Mouse (Mus musculus) neural tube, embryonic 10.5 days (tissue): ENCODE measurements around the gene Angel1.

Source experiments
- DNase-seq: peaks from one replicate; pipeline ENCODE4 v3.0.0-alpha.2; 2017; ENCODE audit warnings: low spot score; ENCODE audit errors: extremely low spot score

Angel1 gene

DNA sequence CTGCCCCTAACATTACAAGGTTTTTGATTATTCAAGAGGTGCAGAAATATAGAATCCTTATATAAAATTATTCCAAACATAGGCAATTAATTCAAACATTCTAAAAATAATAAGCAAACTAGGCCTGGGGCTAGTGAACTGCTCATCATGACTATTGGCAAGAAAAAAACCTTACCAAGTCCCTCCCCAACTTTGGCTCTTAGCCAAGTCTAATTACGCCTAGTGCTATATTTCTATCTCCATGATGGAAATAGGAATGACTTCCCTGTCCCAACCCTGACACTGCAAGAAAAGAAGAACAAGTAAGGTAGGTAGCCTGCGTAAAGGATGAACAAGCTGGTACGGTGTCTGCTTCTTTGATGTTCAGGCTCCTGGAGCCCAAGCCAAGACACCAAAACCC is 23.6 kb downstream of the Angel1 start:
- no peak for DNase-seq

GRCm38 (mm10) chr12:86701491-86701890 is 24.8 kb downstream of the Angel1 start:
- DNase-seq: no peak

DNA sequence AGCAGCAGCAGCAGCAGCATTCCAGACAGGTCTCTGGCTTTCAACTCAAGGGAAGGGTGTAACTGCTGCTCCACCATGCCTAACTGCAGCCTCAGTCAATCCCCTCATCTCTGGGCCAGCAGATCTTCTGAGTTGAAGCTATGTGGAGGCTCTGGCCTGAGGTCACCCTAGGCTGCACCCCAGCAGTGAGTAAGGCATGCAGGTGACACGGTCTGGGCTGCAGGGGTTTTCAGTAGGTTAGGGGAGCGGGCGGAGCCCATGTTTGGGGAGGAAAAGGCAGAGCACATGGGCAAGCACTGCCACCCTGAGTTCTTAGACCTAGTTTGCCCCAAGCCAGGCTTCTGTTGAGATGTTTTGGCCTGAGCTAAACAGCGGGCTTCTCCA is 25.3 kb downstream of the Angel1 start:
- no peak for DNase-seq

- no peak for DNase-seq
Measured at GRCm38 (mm10) chr12:86699965-86700926, 26.0 kb downstream of the Angel1 start.

- no peak for DNase-seq
Measured at GRCm38 (mm10) chr12:86698537-86698936, 27.7 kb downstream of the Angel1 start.

- no peak for DNase-seq
Measured at GRCm38 (mm10) chr12:86697996-86698395, 28.3 kb downstream of the Angel1 start.

- no peak for DNase-seq
Measured at GRCm38 (mm10) chr12:86694441-86694840, 31.8 kb downstream of the Angel1 start.

GRCm38 (mm10) chr12:86693389-86693788 is 32.9 kb downstream of the Angel1 start:
- no peak for DNase-seq

DNA sequence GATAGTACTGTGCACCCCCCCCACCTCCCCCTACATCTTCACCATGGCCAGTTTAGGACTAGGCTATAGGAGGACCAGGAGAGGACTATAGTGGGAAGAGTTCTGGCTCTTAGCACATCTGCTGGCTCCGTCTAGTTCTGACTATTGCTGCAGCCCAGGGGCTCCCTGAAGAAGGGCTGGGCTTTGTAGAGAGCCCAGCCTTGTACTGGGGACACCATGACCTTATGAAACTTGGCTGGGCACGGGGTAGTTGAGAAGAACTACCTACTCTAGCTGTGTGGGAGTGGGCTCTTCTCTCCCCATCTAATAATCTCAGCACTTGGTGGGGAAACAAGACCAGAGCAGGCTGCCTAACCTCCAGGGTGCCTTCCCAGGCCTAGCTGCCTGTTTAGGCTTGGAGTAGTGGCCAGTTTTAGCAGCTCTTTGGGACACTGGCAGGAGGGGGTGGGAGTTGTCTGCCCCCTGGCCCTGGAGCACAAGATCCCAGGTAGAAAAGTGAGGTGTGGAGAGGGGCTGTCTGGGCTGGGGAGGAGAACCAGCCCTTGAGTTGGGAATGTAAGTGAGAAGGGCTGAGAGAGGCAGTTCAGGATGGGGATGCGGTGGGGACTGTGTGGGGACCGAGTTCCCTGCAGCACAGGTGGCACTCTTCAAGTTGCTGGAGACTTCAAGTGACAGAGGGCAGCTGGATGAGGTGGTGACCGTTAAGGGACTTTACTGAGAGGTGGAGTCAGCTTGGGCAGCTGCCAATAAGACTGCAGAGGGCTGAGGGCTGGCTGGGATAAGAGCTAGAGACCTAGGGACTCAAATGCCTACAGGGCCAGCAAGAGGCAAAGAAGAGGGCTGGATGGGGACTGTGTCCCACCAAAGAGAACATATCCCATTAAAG is 33.5 kb downstream of the Angel1 start:
- no peak for DNase-seq

DNA sequence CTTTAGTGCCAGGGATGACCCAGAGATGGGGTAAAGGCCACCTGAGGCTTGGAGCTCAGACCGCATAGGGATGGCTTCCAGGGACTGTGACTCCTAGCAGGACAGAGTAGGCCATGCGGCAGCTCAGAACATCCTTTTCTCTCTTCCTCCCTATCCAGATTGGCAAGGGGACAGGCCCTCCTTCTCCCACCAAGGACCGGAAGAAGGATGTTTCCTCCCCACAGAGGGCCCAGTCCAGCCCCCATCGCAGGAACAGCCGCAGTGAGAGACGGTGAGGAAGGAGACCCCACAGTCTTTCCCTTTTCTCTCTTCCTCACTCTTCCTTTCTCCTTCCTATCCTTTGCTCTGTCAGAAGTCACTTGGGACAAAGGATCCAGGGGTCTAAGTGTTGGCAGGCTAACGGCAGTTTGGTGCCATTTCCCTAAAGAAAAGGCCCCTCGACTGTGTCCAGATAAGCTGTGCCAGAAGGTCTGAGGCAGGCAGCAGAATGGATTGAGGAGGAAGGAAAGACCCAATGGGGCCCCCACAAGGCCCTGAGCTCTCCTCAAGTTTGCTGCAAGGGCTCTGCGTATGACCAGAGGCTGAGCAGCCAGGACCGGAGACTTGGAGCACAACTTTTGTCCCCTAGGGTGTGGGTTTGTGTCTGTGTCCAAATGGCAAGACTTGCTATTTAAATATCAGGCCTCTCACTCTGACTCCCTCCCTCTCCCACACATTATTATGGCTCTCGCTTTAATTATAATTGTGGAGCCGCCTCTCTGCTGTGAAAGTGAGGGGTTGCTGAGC is 35.4 kb downstream of the Angel1 start:
- DNase-seq: no peak

- DNase-seq: no peak
Measured at GRCm38 (mm10) chr12:86688917-86689316, 37.3 kb downstream of the Angel1 start.

DNA sequence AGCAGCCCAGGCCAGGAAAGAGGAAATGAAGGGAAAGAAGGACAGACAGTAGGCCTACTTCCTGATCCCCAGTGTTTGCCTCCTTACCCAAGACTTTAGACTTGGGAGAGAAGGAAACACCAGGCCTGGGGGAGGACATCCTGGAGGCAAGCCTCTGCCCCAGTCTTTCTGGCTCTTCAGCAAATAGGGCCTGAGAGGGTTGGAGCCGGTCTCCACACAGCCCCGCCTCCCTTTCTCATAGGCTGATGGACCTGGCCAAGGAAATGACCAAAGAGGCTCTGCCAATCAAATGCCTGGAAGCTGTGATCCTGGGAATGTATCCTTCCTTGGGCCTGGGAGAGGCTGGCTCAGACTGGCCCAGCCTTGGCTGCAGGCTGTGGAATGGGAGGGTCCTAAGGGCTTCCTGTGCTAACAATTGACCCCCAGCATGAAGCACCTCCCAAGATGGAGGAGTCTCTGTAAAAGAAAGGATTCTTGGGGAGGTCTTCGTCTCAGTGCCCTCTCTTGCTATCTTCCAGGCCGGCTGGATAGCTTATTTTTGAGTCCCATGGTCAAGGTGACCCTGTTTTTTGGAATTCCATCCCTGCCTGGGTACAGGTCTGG is 38.2 kb downstream of the Angel1 start:
- DNase-seq: no peak

DNA sequence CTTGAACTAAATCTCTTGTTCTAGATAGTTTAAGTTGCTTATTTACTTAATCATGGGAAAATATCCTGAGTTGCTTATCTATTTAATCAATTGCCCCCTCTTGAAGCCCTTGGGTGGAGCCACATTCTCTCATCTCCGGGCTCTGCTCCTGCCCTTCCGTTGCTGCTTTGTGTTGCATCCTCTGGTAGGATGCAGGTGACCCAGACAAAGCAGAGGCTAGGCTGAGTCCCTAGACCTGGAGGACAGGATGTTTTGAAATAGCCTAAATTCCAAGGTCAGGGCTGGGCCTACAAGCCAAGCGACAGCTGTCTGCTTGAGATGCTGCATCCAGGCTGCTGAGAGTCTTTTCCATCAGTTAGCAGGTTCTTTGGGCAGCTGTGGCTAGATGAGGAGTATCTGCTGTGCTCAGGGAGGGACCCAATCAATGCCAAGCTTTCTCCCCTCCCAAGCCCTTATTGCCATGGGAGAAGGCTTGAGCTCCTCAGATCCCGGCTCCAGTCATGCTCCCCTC is 38.8 kb downstream of the Angel1 start:
- no peak for DNase-seq

DNA sequence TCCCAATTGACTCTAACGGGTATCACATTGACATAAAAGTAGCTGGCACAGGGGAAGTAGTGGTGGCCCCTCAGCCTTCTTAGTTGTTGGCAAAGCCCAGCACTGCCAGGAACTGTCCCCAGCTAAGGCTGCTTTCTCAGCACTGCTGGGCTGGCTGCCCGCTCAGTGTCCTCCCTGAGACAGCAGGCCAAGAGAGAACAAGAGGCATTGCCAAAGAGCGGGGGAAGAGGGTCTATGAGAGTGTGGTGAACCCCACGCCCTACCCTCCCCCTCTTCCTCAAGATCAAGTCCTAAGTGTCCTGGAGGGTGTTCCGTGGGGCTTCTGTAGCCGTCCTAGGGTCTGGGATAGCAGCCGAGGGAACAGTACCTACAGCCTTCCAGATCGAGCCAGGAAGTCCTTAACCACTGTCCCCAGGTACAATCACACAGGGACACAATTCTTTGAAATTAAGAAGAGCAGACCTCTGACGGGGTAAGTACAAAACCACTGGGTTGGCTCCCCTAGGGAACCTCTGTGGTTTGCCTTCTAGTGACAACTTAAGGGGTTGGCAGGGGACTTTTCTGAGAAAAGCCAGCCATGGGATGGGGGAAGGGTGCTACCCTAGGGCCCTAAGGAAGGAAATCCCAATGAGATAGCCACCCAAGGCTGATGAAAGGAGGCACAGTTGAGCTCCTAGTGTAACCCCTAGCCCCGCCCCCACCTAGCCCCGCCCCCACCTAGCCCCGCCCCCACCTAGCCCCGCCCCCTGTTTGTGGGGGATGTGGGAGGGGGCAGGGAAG is 39.5 kb downstream of the Angel1 start:
- no peak for DNase-seq

GRCm38 (mm10) chr12:86685275-86685674 is 41.0 kb downstream of the Angel1 start:
- no peak for DNase-seq

- DNase-seq: no peak
Measured at GRCm38 (mm10) chr12:86683698-86684097, 42.6 kb downstream of the Angel1 start.

DNA sequence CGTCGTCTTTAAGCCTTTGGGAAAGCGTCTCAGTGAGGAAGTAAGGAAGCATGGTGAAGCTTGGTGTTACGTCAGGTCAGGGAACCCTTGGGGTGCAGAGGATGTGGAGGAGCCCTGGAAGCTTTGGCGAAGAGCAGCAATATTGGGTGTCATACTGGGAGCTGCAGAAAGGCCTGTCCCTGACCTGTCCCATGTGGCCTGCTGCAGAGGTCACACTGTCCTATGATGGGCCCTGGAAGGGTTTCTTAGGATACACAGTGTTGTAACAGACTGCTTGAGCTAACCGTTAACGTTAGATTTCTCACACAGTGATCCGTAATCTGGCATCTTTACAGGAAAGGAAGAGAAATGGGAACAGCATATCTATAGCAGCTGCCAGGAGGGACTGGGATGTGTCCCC is 44.1 kb downstream of the Angel1 start:
- no peak for DNase-seq

- DNase-seq: no peak
Measured at GRCm38 (mm10) chr12:86681626-86682025, 44.6 kb downstream of the Angel1 start.

DNA sequence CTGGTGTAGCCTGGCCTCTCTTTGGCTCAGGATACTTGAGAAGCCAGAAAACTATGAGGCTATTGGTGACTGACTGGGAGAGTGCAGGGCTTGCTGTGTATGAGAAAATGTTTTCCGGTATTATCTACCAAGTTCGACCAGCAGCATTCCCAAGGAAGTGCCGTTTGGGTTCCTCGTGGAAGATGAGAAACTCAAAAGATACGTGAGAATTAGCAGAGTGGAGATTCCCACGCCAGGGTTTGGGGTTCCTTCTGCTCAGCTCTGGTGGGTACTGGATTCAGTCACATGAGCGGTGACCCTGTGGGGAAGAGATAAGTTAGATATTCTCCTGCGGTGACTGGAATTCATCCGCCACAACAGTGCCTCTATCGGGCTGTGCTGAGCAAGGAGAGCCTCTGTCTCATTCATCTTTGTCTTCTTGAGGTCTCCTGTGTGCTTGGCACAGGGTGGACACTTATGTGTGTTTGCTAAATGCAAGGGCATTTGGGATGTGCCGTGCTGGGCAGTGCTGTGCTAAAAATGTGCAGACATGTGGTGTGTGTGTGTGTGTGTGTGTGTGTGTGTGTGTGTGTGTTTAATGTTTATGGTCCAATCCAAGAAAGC is 45.6 kb downstream of the Angel1 start:
- DNase-seq: peak; percentile 46
